ENCODE assay signal across 9 mouse cellular contexts in the genomic region with DNA sequence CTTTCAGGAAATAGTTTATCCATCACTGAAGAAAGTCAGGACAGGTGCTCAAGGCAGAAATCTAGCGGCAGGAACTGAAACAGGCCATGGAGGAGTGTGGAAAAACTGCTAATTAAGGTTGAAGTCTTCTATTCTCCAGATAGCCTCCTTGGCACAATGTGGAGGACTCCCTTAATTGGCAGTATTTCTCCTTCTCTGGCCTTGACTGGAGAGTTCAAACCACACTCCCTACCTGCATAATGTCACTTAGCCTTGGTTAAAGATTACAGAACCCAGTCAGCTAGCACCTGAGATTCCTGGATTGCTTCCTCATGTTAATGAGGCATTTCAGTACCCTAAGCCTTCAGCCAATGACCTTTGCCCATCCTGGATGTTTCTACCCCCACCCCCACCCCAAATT.
"Had no signal": no experiment of that assay in that cellular context is flagged by ENCODE, and none has a peak within 500 bp of the region (broad histone marks: within the 10 kb centered on the region; RNA-seq: fewer than 3 reads in every experiment).

No protein-coding gene starts in this region.

- DNase-seq: layer of hippocampus, adult 9-11 months; liver; liver, embryonic 13.5 days; lung, embryonic 14.5 days; lung, postnatal 36 days; retina, postnatal 1 day; right cerebral cortex, postnatal 25 days; spleen, adult 18-20 months; thymus, postnatal 25 days had no signal
